Mouse (Mus musculus): ENCODE data around the gene 4930503B20Rik.
A peak's percentile ranks its signal among the peaks of the same experiment; 100 is the strongest.

4930503B20Rik gene

DNA sequence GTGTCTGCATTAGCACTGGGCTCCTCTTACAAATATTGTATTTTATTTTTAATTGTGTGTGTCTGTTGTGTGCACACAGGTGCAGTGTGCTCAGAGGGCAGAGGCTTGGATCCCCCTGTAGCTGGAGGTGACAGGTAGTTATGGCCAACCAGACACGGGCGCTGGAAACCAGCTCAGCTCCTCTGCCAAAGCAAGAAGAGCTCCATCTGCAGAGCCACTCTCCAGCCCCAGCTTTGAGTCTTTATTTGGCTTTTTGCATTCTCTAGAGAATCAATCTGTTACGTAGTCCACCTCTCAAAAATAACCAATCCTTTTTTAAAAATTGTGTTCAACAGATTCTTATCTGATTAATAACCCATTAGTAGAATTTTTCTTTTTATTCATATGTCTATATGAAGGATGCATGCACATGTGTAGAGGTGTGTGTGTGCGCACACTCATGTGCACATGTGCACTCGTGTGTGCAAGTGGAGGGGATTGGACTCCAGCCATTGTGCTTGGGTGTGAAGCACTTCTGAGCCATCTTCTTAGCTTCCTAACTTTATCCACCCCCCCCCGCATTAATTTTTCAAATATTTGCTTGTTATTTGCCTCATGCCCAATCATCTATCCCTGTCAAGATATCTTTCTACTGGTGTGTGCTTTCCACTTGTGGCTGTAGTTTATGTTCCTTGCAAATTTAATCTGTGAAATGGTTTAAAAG, 51.8 kb downstream of the 4930503B20Rik start:
- DNase-seq (ENCODE audit: low spot score in 2 of 2), result peak in 1 of 2 experiments; percentile 57

- DNase-seq (ENCODE audit: low spot score in 2 of 2), result peak in 1 of 2 experiments; percentile 76
Observed at GRCm38 (mm10) chr3:146598411-146598810, 52.7 kb downstream of the 4930503B20Rik start.

- no peak for DNase-seq (ENCODE audit: low spot score in 2 of 2)
Observed at GRCm38 (mm10) chr3:146596864-146597263, 54.3 kb downstream of the 4930503B20Rik start.

GRCm38 (mm10) chr3:146596387-146596786, 54.7 kb downstream of the 4930503B20Rik start:
- DNase-seq (ENCODE audit: low spot score in 2 of 2), result no peak

DNA sequence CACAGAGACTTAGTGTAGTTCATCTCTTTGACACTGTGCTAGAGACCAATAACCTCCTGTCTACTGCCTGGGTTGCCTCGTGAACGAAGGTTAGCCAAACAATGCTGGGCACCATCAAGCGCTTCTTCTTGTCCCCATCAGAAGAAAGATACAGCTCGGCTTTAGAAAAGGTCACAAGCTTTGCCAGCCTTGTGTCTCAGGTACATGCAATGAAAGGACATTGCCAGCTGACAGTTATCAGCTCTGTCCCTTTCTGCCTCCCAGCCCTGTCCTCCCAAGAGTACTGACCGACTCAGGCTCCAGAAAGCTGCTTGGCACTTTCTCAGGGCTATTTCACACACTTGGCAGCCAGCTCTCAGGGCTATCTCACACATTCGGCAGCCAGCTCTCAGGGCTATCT, 55.7 kb downstream of the 4930503B20Rik start:
- DNase-seq (ENCODE audit: low spot score in 2 of 2), result no peak

Data from right cerebral cortex, postnatal 10 days (tissue).